Mouse (Mus musculus) E14TG2a.4 (cell line): ENCODE data around the gene 2010315B03Rik.

ENCODE experiments used
- CTCF ChIP-seq: conservative IDR thresholded peaks from 2 replicates; pipeline ENCODE4 v1.5.1; 2014; ENCODE audit warnings: low read length
- NANOG ChIP-seq: IDR thresholded peaks from 2 replicates; pipeline ENCODE4 v1.6.1; 2014; ENCODE audit warnings: borderline replicate concordance, low read length, mixed read lengths

DNA sequence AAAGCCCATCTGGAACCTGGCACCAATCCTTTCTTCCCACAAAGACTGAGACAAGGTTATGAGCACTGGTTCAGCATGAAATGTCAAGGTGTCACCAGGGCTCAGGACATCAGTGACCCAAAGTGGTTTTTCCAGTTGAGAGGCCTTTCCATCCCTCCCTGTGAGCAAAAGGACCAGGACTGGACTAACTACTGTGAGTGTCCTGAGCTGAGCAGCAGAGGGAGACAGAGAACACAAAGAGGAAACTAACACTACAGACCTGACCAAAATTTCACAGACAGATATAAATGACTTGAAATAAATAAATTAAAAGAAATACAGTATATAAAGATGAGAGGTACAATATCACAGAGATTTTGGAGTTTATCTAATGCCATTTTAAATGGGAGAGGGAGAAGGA lies 61.1 kb downstream of the 2010315B03Rik start:
- TF ChIP-seq CTCF (0 out of 2 replicates have a peak, but pooled peaks have one; percentile 5), NANOG (no peak)
